Mouse (Mus musculus): ENCODE data around the gene Mtor. TPM values are rescaled to one million over a fixed set of nuclear protein-coding genes. Genes with fewer than 3 reads are reported as not detected.

The Mtor gene
- total RNA-seq, 2 experiments from 2014 or later: 26.3 to 30.6 TPM

DNA sequence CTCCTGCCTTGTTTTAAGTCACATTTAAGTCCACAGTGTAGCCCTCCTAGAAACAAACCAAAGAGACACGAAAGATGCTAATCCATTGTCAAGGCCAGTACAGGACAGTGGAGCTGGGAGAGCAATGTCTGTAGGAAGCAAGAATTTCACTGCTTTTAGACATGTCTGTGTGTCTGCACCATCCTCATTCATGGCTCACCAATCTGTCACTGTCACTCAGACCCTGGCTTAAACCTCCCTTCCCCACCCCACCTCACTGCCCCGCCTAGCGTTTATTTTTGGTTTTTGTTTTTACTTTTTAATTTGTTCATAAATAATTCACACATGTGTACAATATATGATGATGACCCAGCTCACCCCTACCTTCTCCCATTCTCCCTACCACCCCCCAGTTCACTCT, 84.1 kb downstream of the Mtor start:
- DNase-seq: no peak

GRCm38 (mm10) chr4:148533613-148534328, 85.4 kb downstream of the Mtor start:
- no peak for DNase-seq

GRCm38 (mm10) chr4:148535876-148536275, 87.5 kb downstream of the Mtor start:
- DNase-seq: no peak

DNA sequence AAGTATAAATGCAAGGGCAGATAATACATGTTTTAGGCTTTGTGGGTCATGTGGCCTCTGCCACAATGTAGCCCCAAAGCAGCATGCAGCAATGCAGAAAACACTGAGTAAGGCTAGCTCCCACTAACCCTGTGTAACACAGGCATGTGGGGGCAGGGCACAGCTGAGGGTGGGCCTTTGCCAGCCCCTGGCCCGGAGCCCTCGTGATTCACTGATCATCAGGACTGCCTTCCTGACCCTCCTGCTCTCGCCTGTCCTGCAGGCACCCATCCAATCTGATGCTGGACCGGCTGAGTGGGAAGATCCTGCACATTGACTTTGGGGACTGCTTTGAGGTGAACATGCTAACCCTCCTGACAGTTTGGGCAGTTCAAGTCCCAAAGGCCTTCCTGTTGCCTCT, 100.7 kb downstream of the Mtor start:
- no peak for DNase-seq

GRCm38 (mm10) chr4:148557766-148558165, 109.4 kb downstream of the Mtor start:
- DNase-seq: no peak

GRCm38 (mm10) chr4:148558297-148559000, 110.0 kb downstream of the Mtor start, which contains the start of gene Exosc10:
Exosc10 (plus strand) TSS chr4:148558429.
- DNase-seq: peak; percentile 90

DNA sequence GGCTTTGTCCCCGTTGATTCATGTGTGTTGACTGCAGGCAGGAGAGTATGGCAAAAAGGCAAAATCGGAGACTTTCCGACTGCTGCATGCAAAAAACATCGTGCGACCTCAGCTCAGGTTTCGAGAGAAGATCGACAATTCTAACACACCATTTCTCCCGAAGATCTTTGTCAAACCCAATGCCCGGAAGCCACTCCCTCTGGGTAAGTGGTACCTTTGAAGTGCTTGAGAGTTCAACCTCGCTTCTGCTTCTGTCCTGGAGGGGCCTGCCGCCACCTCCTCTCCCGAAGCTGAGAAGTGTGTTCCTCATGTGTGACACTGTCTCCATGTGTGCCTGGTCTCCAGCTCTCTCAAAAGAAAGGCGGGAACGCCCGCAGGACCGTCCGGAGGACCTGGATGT, 114.3 kb downstream of the Mtor start:
- no peak for DNase-seq

GRCm38 (mm10) chr4:148563595-148563994, 115.2 kb downstream of the Mtor start:
- no peak for DNase-seq

DNA sequence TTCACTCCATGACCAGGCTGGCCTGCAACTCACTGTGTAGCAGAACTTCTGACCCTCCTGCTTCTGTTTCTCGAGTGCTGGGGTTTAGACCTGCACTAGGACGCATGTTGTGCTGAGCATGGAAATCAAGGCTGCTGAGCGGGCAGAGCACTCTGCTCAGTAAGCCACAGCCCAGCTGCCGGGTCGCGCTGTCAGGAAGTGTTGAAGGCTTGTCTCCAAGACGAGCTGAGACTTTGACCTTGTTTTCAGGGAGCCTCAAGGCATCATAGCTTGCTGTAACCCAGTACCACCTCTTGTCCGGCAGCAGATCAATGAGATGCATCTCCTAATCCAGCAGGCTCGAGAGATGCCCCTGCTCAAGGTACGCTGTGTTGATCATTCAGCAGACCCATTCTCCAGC, 121.7 kb downstream of the Mtor start:
- DNase-seq: no peak

- DNase-seq: no peak
Observed at GRCm38 (mm10) chr4:148570693-148571295, 122.4 kb downstream of the Mtor start.

DNA sequence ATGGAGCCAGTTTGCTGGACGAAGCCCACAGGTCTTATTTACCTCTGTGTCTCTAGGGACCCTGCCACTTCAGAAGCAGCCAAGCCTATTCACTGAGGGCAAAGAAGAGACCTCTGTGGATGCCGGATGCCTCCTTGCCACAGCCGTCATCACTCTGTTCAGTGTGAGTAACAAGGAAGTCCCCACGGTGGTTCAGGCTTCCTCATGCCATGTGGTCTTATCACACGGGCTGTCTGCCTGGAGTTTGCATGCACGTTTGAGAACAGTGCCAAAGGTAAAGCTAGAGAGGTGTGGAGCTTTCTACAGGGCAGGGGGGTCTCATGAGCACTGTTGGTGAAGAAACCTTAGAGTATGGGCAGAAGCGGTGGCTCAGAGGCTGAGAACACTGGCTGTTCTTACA, 124.8 kb downstream of the Mtor start:
- DNase-seq: no peak

- DNase-seq: no peak
Observed at GRCm38 (mm10) chr4:148580765-148581164, 132.4 kb downstream of the Mtor start.

DNA sequence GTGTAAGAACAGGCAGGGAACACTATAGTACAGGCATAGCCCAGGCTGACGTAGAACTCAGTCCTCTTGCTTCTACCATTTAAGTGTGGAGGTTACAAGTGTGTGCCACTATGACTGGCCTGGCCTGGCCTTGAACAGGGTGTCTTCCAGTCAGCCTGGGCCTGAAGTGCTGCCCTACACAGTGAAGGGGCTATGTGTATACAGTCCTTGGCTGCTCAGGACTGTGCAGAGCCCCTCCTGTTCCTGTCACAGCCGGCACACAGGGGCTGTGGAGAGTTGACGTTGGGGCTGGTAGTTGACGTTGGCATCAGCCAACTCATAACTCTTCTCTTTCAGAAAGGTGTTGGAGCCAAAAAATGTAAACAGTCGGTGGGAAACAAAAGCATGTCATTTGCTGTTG, 133.0 kb downstream of the Mtor start:
- DNase-seq: no peak

GRCm38 (mm10) chr4:148583257-148583656, 134.8 kb downstream of the Mtor start:
- DNase-seq: no peak

DNA sequence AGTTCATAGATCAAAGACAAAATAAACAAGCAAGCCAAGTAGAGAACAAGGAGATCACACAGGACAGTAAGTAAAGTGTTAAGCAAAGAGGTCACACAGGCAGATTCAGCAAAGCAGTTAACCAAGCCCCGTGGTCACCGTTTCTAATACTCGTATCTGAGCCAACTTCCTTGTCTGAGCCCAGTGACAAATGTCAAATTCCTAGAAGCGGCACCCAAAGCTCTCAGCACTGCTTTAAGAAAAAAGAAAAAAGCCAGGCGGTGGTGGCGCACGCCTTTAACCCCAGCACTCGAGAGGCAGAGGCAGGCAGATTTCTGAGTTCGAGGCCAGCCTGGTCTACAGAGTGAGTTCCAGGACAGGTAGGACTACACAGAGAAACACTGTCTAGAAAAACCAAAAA, 138.2 kb downstream of the Mtor start:
- DNase-seq: no peak

DNA sequence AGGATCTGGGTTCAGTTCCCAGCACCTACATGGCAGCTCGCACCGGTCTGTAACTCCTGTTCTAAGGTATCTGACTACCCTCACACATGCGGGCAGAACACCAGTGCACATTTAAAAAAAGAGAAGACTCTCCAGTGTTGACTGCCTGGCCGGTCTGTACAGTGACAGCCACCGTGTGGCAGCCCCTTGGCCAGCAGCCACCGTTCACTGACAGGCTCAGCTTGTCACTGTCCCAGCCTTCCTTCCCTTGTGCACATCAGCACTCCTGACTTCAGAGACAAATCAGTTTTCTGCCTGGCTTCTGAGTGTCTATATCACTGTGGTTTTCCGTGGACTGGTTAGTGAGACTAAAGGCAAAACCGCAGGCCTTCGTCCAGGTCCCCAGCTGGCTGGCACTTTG, 140.4 kb downstream of the Mtor start:
- DNase-seq: peak; percentile 50

DNA sequence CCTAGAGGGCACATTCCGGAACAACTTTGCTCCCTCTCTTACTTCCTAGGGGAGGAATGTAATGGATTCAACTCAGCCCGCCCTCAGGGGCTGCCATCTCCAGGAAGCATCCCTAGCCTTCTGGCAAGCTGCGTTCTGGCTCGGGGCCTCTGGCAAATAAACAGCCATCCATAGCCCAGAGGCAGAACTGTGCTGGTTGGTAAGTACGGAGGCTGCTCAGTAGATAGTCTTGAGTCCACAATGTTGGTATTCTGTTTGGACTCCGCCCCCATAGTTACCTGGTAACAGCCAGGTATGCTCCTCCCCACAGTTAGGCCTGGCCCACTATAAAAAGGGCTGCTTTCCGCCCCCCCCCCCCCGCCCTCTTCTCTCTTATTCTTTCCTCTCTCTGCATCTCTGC, 141.2 kb downstream of the Mtor start:
- no peak for DNase-seq

DNA sequence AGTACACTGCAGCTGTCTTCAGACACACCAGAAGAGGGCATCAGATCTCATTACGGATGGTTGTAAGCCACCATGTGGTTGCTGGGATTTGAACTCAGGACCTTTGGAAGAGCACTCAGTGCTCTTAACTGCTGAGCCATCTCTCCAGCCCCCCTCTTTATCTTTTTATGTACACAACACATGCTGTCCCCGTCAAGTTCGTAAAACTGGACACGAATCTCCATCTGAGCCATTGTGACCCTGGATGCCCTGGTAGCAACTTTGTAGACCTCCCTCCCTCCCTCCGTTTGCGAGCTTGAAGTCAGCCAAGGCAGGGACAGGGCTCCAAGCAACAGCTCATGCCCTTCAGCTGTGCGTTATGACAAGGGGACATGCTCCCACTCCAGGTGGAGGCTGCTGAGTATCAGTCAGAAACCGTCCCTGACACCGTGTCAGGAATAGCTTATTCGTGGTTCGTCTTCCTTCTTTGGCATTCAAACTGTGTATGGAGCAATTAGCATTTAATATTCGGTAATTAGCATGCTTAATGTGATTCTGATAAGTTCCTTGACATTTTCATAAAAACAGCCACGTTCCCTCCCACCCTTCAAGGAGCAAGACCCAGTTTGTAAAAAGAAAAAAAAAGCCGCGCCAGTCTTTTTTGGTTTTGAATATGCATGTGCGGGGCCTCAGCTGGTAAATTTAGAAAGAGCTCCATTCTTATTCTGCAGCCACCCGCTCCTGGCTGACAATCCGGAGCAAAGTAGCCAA, 142.2 kb downstream of the Mtor start:
- DNase-seq: no peak

DNA sequence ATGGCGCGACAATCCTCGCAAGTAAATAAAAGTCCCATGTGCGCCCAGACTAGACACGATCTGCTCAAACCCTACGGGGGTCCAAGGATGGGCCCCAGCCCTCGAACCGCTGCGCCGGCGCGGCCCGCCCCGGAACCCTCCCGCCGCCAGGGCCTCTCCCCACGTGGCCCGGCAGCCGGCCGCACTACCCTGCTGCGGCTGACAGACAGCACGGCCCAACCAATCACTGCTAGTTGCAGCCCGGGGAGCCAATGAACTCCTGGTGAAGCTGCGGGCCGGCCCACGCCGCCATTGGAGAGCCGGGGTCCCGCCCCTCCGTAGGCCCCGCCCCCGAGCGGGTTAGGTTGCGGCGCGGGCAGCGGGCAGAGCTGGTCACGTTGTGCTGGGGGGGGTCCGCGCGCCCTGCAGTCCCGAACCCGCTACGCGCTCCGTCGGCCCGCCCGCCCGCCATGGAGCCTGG, 142.8 kb downstream of the Mtor start, which contains the start of gene Srm:
Gene Srm, plus strand, starts transcription at position 333 of the 460 bp plus-strand sequence.
- peak; percentile 98 for DNase-seq

GRCm38 (mm10) chr4:148591637-148592380, 143.4 kb downstream of the Mtor start:
- no peak for DNase-seq

- no peak for DNase-seq
Observed at GRCm38 (mm10) chr4:148593996-148594395, 145.6 kb downstream of the Mtor start.

DNA sequence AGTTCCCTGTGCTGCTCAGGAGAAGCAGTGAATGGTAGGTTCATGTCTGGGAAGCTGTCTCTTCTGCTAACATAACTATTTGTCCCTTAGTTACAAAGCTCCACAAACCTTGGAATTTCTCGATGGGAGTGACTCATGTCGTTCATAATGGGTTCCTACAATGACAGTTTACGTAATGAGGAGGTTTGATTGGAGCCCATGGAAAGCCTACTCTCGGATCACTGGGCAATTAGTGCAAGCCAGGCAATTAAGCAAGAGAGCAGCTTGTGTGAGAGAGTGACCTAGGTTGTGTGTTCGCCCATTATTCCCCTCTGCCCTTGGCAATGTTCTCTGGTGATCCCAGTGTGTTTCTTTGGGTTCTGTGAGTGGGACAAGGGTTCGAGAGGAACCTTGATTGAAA, 147.5 kb downstream of the Mtor start:
- no peak for DNase-seq
